Mouse (Mus musculus) gastrocnemius, postnatal 25 days (tissue): ENCODE results near the gene Slc25a40. TPM values are rescaled to one million over a fixed set of nuclear protein-coding genes. Genes with fewer than 3 reads are reported as not detected.
A peak's percentile ranks its signal among the peaks of the same experiment; 100 is the strongest.

Source experiments
- DNase-seq: peaks from one replicate; pipeline ENCODE4 v3.0.0; 2022
- long read RNA-seq, 2 experiments: library from polyadenylated mRNA; stranded (forward); transcript quantifications; one replicate each; pipeline ENCODE4 v2.0.0; 2021
- total RNA-seq, 2 experiments: library from RNA; stranded (reverse); gene quantifications; 1 replicate in 1 of 2; 2 replicates in 1 of 2; pipeline ENCODE4 v1.2.3; 2021

Slc25a40 gene
- total RNA-seq: 1 to 10 TPM; 3.7 to 4.1 TPM
- long read RNA-seq, experiment 1, partial matches to known transcripts: 1 of 3 reads
- long read RNA-seq, experiment 1, other reads (novel, unspliced or antisense): 1 of 3 reads
- long read RNA-seq, experiment 2, partial matches to known transcripts: 1 of 9 reads
- long read RNA-seq, experiment 2, other reads (novel, unspliced or antisense): 2 of 9 reads

- peak; percentile 93 for DNase-seq
Measured at GRCm38 (mm10) chr5:8422157-8422931, at the start of gene Slc25a40, which contains the start of gene Dbf4. Gene Slc25a40 (plus strand): TSS chr5:8422850. Gene Dbf4 (minus strand): TSS chr5:8422716.

- DNase-seq: no peak
Measured at GRCm38 (mm10) chr5:8373415-8373814, 49.2 kb upstream of the Slc25a40 start.

- DNase-seq: no peak
Measured at GRCm38 (mm10) chr5:8374297-8374906, 48.2 kb upstream of the Slc25a40 start.

GRCm38 (mm10) chr5:8393891-8394583, 28.6 kb upstream of the Slc25a40 start:
- no peak for DNase-seq

- DNase-seq: no peak
Measured at GRCm38 (mm10) chr5:8397587-8398249, 24.9 kb upstream of the Slc25a40 start.

- DNase-seq: no peak
Measured at GRCm38 (mm10) chr5:8408746-8409145, 13.9 kb upstream of the Slc25a40 start.

- DNase-seq: no peak
Measured at GRCm38 (mm10) chr5:8416683-8417413, 5.8 kb upstream of the Slc25a40 start.

GRCm38 (mm10) chr5:8417443-8417842, 5.2 kb upstream of the Slc25a40 start:
- no peak for DNase-seq

- DNase-seq: no peak
Measured at GRCm38 (mm10) chr5:8421424-8421823, 1.2 kb upstream of the Slc25a40 start.

GRCm38 (mm10) chr5:8422932-8423928, 580 bp downstream of the Slc25a40 start:
- no peak for DNase-seq

GRCm38 (mm10) chr5:8424116-8424515, 1.5 kb downstream of the Slc25a40 start:
- no peak for DNase-seq

- DNase-seq: no peak
Measured at GRCm38 (mm10) chr5:8425899-8426298, 3.2 kb downstream of the Slc25a40 start.

- DNase-seq: no peak
Measured at GRCm38 (mm10) chr5:8437481-8438156, 15.0 kb downstream of the Slc25a40 start.

- no peak for DNase-seq
Measured at GRCm38 (mm10) chr5:8439095-8439494, 16.4 kb downstream of the Slc25a40 start.

GRCm38 (mm10) chr5:8455565-8455964, 32.9 kb downstream of the Slc25a40 start:
- DNase-seq: no peak

- no peak for DNase-seq
Measured at GRCm38 (mm10) chr5:8456561-8456960, 33.9 kb downstream of the Slc25a40 start.

GRCm38 (mm10) chr5:8487989-8488700, 65.5 kb downstream of the Slc25a40 start:
- no peak for DNase-seq

- DNase-seq: no peak
Measured at GRCm38 (mm10) chr5:8488701-8489297, 66.1 kb downstream of the Slc25a40 start.
